Mouse (Mus musculus): ENCODE results near the gene Pck2. TPM values are rescaled to one million over a fixed set of nuclear protein-coding genes. Genes with fewer than 3 reads are reported as not detected.
A peak's percentile ranks its signal among the peaks of the same experiment; 100 is the strongest.

Gene Pck2
- 38.3 and 48.2 TPM in 2 replicates for polyA plus RNA-seq (2015; fragmentation: Nextera tagmentation; extraction: Ambion mirVana)

GRCm38 (mm10) chr14:55540067-55540786 lies at the start of gene Pck2:
Pck2 (plus strand) TSS chr14:55540266.
- under 1% methylated on average over 32 of the region's 32 CpGs for WGBS

GRCm38 (mm10) chr14:55490361-55491201 lies 49.5 kb upstream of the Pck2 start, which contains the start of gene Carmil3:
Carmil3 (plus strand) TSS chr14:55490651.
- H3K9ac ChIP-seq: peak within 1 kb of the TSS; percentile 42
- under 1% methylated on average over 68 of the region's 68 CpGs for WGBS
- H3K4me3 ChIP-seq (replicated peaks): peak within 1 kb of the TSS; percentile 70
- H3K36me3 ChIP-seq: peaks cover 15% of the 10 kb centered on the region; the same call in 1 of the 2 replicates
- H3K27me3 ChIP-seq: no peaks in the 10 kb centered on the region
- ATAC-seq (ENCODE audit: insufficient number of reproducible peaks, low FRiP score, low TSS enrichment, low read depth): peak; percentile 85
- peaks cover 11% of the 10 kb centered on the region for H3K4me1 ChIP-seq
- H3K4me2 ChIP-seq (replicated peaks): peak within 1 kb of the TSS; percentile 99
- no peaks in the 10 kb centered on the region for H3K9me3 ChIP-seq (replicated peaks)
- peak within 1 kb of the TSS; percentile 75; the same call in 1 of the 2 replicates for H3K27ac ChIP-seq (replicated peaks)

More at GRCm38 (mm10) chr14:55540067-55540786, at the start of gene Pck2:
- peaks cover 19% of the 10 kb centered on the region for H3K36me3 ChIP-seq
- peak within 1 kb of the TSS; percentile 90 for H3K27ac ChIP-seq (replicated peaks)
- H3K4me3 ChIP-seq (replicated peaks): peak within 1 kb of the TSS; percentile 59
- H3K9me3 ChIP-seq (replicated peaks): no peaks in the 10 kb centered on the region
- H3K27me3 ChIP-seq: no peaks in the 10 kb centered on the region
- H3K4me1 ChIP-seq: peaks cover 22% of the 10 kb centered on the region
- peak within 1 kb of the TSS; percentile 82 for H3K4me2 ChIP-seq (replicated peaks)
- ATAC-seq (ENCODE audit: insufficient number of reproducible peaks, low FRiP score, low TSS enrichment, low read depth): peak; percentile 90
- H3K9ac ChIP-seq: peak within 1 kb of the TSS; percentile 69

GRCm38 (mm10) chr14:55491291-55491833 lies 48.7 kb upstream of the Pck2 start:
- Histone ChIP-seq H3K4me3 (replicated peaks) (peak overlapping the region; percentile 70), H3K36me3 (peaks cover 14% of the 10 kb centered on the region; the same call in 1 of the 2 replicates), H3K4me2 (replicated peaks) (peak overlapping the region; percentile 99), H3K4me1 (peaks cover 11% of the 10 kb centered on the region), H3K27ac (replicated peaks) (peak overlapping the region; percentile 75; the same call in 1 of the 2 replicates), H3K27me3 (no peaks in the 10 kb centered on the region), H3K9ac (peak overlapping the region; percentile 42), H3K9me3 (replicated peaks) (no peaks in the 10 kb centered on the region)
- WGBS: under 1% methylated on average over 28 of the region's 30 CpGs
- ATAC-seq (ENCODE audit: insufficient number of reproducible peaks, low FRiP score, low TSS enrichment, low read depth): peak; percentile 31

- 21% methylated on average over 3 of the region's 3 CpGs for WGBS
- Histone ChIP-seq H3K27ac (replicated peaks) (no peak overlapping the region), H3K36me3 (peaks cover 11% of the 10 kb centered on the region; the same call in 1 of the 2 replicates), H3K27me3 (no peaks in the 10 kb centered on the region), H3K4me3 (replicated peaks) (peak overlapping the region; percentile 70; the same call in 1 of the 2 replicates), H3K9me3 (replicated peaks) (no peaks in the 10 kb centered on the region), H3K4me2 (replicated peaks) (peak overlapping the region; percentile 99; the same call in 1 of the 2 replicates), H3K4me1 (peaks cover 11% of the 10 kb centered on the region), H3K9ac (no peak overlapping the region)
- no peak for ATAC-seq (ENCODE audit: insufficient number of reproducible peaks, low FRiP score, low TSS enrichment, low read depth)
Measured at GRCm38 (mm10) chr14:55492103-55492502, 48.0 kb upstream of the Pck2 start.

- no peak for ATAC-seq (ENCODE audit: insufficient number of reproducible peaks, low FRiP score, low TSS enrichment, low read depth)
- Histone ChIP-seq H3K9me3 (replicated peaks) (no peaks in the 10 kb centered on the region), H3K27ac (replicated peaks) (no peak overlapping the region), H3K27me3 (no peaks in the 10 kb centered on the region), H3K4me1 (peaks cover 11% of the 10 kb centered on the region), H3K36me3 (0 out of 2 replicates have a peak, but pooled peaks cover 3% of the 10 kb centered on the region), H3K9ac (no peak overlapping the region), H3K4me3 (replicated peaks) (no peak overlapping the region), H3K4me2 (replicated peaks) (no peak overlapping the region)
- WGBS: 68% methylated on average over 20 of the region's 20 CpGs
Measured at GRCm38 (mm10) chr14:55495509-55496240, 44.4 kb upstream of the Pck2 start.

- Histone ChIP-seq H3K9me3 (replicated peaks) (no peaks in the 10 kb centered on the region), H3K27ac (replicated peaks) (no peak overlapping the region), H3K4me2 (replicated peaks) (no peak overlapping the region), H3K27me3 (no peaks in the 10 kb centered on the region), H3K9ac (no peak overlapping the region), H3K36me3 (0 out of 2 replicates have a peak, but pooled peaks cover 3% of the 10 kb centered on the region), H3K4me1 (peaks cover 3% of the 10 kb centered on the region; the same call in 1 of the 2 replicates), H3K4me3 (replicated peaks) (no peak overlapping the region)
- no peak for ATAC-seq (ENCODE audit: insufficient number of reproducible peaks, low FRiP score, low TSS enrichment, low read depth)
- WGBS: 57% methylated on average over 16 of the region's 16 CpGs
Measured at GRCm38 (mm10) chr14:55496761-55497448, 43.2 kb upstream of the Pck2 start.

- WGBS: 24% methylated on average over 6 of the region's 6 CpGs
- ATAC-seq (ENCODE audit: insufficient number of reproducible peaks, low FRiP score, low TSS enrichment, low read depth): no peak; the same call in 1 of the 2 replicates
- no peak overlapping the region for H3K9ac ChIP-seq
Measured at GRCm38 (mm10) chr14:55497449-55497821, 42.6 kb upstream of the Pck2 start.

GRCm38 (mm10) chr14:55505612-55506011 lies 34.5 kb upstream of the Pck2 start:
- 84% methylated on average over 9 of the region's 9 CpGs for WGBS
- no peak overlapping the region for H3K9ac ChIP-seq
- no peak overlapping the region for H3K4me2 ChIP-seq (replicated peaks)
- H3K36me3 ChIP-seq: no peaks in the 10 kb centered on the region
- no peak overlapping the region for H3K27ac ChIP-seq (replicated peaks)
- peaks cover 4% of the 10 kb centered on the region; the same call in 1 of the 2 replicates for H3K4me1 ChIP-seq
- H3K27me3 ChIP-seq: no peaks in the 10 kb centered on the region
- ATAC-seq (ENCODE audit: insufficient number of reproducible peaks, low FRiP score, low TSS enrichment, low read depth): no peak
- H3K4me3 ChIP-seq (replicated peaks): no peak overlapping the region
- H3K9me3 ChIP-seq (replicated peaks): no peaks in the 10 kb centered on the region

More at GRCm38 (mm10) chr14:55497449-55497821, 42.6 kb upstream of the Pck2 start:
- Histone ChIP-seq H3K4me3 (replicated peaks) (no peak overlapping the region), H3K9me3 (replicated peaks) (no peaks in the 10 kb centered on the region), H3K4me1 (peaks cover 3% of the 10 kb centered on the region; the same call in 1 of the 2 replicates), H3K4me2 (replicated peaks) (no peak overlapping the region), H3K27ac (replicated peaks) (no peak overlapping the region), H3K36me3 (0 out of 2 replicates have a peak, but pooled peaks cover 3% of the 10 kb centered on the region), H3K27me3 (no peaks in the 10 kb centered on the region)

- Histone ChIP-seq H3K4me1 (peaks cover 10% of the 10 kb centered on the region; the same call in 1 of the 2 replicates), H3K4me2 (replicated peaks) (no peak overlapping the region), H3K9ac (no peak overlapping the region), H3K9me3 (replicated peaks) (no peaks in the 10 kb centered on the region), H3K27me3 (peaks cover 7% of the 10 kb centered on the region), H3K27ac (replicated peaks) (no peak overlapping the region), H3K4me3 (replicated peaks) (no peak overlapping the region), H3K36me3 (no peaks in the 10 kb centered on the region)
- 36% methylated on average over 7 of the region's 7 CpGs for WGBS
- no peak for ATAC-seq (ENCODE audit: insufficient number of reproducible peaks, low FRiP score, low TSS enrichment, low read depth)
Measured at GRCm38 (mm10) chr14:55507801-55508200, 32.3 kb upstream of the Pck2 start.

GRCm38 (mm10) chr14:55509540-55509939 lies 30.5 kb upstream of the Pck2 start:
- Histone ChIP-seq H3K9ac (no peak overlapping the region), H3K27ac (replicated peaks) (no peak overlapping the region), H3K36me3 (no peaks in the 10 kb centered on the region), H3K9me3 (replicated peaks) (no peaks in the 10 kb centered on the region), H3K4me3 (replicated peaks) (no peak overlapping the region), H3K4me1 (peaks cover 10% of the 10 kb centered on the region; the same call in 1 of the 2 replicates), H3K27me3 (peaks cover 7% of the 10 kb centered on the region), H3K4me2 (replicated peaks) (no peak overlapping the region)
- no peak for ATAC-seq (ENCODE audit: insufficient number of reproducible peaks, low FRiP score, low TSS enrichment, low read depth)
- WGBS: 76% methylated on average over 10 of the region's 10 CpGs

Data from embryonic facial prominence, embryonic 15.5 days (tissue).